Mouse (Mus musculus) macrophage (primary cell): ENCODE results near the gene Irx4. TPM values are rescaled to one million over a fixed set of nuclear protein-coding genes. Genes with fewer than 3 reads are reported as not detected.

Experiments
- H3K27ac ChIP-seq: fragments of 350-480 bp; formaldehyde crosslinking; 2 replicates; pipeline ENCODE4 v1.9.0; 2021
- H3K36me3 ChIP-seq: fragments of 350-480 bp; formaldehyde crosslinking; 2 replicates; pipeline ENCODE4 v1.9.0; 2021; ENCODE audit errors: inconsistent target
- H3K4me3 ChIP-seq: fragments of 350-480 bp; formaldehyde crosslinking; 2 replicates; pipeline ENCODE4 v1.9.0; 2021; ENCODE audit errors: inconsistent target
- H3K79me2 ChIP-seq: fragments of 350-480 bp; formaldehyde crosslinking; 2 replicates; pipeline ENCODE4 v1.9.0; 2021; ENCODE audit errors: inconsistent target
- WGBS: methylation state at CpG from one replicate; pipeline ENCODE4 v1.1.7; 2026; ENCODE audit warnings: inconsistent platforms; ENCODE audit not compliant: missing documents; 5-methylcytosine and 5-hydroxymethylcytosine counted together
- polyA plus RNA-seq: library from polyadenylated mRNA; stranded (reverse); fragments of 250-400 nt; gene quantifications from 3 replicates; pipeline ENCODE4 v1.2.4, GENCODE M21; 2018; ENCODE audit warnings: inconsistent platforms
- total RNA-seq, 78 experiments: library from RNA; depleted of rRNA; stranded (reverse); fragments of 250-400 nt; gene quantifications; 1 replicate in 9 of 78; 2 replicates in 24 of 78; 3 replicates in 43 of 78; 4 replicates in 2 of 78; pipeline ENCODE4 v1.2.4; 2018; ENCODE audit warnings: inconsistent platforms in 56 of 78

Irx4 gene
- total RNA-seq (2018; cell fraction: chromatin; rRNA removed), result not detected
- not detected for total RNA-seq (2018; cell fraction: cytosol; rRNA removed)
- total RNA-seq (2018; cell fraction: nucleus; rRNA removed), result not detected
- polyA plus RNA-seq, result not detected in 3 replicates

DNA sequence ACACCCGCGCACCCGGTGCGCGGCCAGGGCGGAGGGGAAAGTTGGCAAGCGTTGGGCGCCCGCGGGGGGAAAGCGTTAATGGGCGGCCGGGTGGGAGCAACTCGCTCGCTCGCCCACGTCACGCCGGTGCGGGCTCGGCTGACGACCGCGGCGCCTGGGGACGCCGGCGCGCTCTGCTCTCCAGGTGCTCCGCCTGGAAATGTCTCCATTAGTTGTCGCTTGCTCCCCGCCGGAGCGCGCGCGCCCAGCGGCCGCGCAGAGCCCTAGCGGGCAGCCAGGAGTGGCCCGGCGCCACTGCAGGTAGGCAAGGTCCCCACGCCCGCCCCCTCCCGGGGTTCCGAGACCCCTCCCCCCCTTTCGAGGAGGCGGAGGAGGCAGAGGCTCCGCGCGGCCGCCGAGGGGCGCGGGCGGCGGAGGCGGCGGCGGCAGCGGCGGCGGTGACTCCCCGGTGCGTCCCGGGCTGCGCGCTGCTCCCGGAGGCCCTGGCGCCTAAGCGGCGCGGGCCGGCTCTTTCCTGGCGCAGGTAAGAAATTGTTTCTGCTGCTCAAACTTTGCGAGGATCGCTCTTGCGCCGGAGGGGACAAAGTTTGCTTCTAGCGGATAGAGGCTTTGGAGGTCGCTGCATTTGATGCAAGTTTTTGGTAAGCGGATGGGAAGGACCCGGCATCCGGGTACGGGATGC is at the start of gene Irx4:
Gene Irx4, plus strand, starts transcription at position 126 of the 682 bp plus-strand sequence.
- H3K79me2 ChIP-seq, result no peaks in the 10 kb centered on the region
- H3K27ac ChIP-seq, result no peak within 1 kb of the TSS
- no peaks in the 10 kb centered on the region for H3K36me3 ChIP-seq
- 4% methylated on average over 51 of the region's 86 CpGs for WGBS
- H3K4me3 ChIP-seq, result no peak within 1 kb of the TSS

DNA sequence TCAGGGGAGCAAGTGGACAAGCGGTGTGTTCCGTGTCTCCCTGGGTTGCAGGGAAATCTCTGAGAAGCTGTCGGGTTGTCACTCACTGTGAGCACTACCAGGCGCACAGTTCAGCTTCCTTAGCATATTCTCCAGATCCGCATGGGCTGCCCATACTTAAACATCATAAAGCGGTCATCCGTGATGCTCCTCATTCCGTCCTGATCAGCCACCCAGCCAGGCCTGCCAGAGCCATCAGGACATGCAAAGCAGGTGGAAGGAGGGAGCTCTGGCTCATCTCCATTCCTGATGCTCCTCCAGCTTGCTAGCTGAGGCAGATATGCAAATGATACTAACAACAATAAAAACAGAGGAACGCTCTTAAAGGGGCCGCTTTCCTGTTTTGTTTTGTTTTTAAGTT is 46.0 kb upstream of the Irx4 start:
- 75% methylated on average over 10 of the region's 10 CpGs for WGBS
- Histone ChIP-seq H3K27ac (no peak overlapping the region), H3K4me3 (no peak overlapping the region), H3K79me2 (no peaks in the 10 kb centered on the region), H3K36me3 (no peaks in the 10 kb centered on the region)

DNA sequence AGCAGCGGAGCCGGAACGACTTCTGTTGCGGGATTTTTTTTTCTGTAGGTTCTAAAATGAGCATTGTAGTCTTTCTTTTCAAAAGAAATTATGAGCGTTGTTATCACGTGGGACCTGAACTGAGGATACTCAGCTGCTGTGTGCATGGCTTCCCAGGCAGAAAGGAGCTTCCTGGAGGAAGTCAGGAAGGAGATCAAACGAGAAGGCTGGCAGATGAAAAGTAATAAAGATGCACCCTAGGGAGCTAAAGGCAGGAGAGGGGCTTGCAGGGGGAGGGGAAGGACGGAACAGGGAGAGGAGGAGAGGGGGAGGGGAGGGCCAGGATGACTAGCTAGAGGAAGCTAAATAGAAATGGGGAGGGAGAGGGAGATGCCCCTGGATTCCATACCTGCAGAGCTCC is 23.8 kb upstream of the Irx4 start:
- Histone ChIP-seq H3K27ac (no peak overlapping the region), H3K36me3 (no peaks in the 10 kb centered on the region), H3K4me3 (no peak overlapping the region), H3K79me2 (no peaks in the 10 kb centered on the region)
- 65% methylated on average over 7 of the region's 8 CpGs for WGBS

DNA sequence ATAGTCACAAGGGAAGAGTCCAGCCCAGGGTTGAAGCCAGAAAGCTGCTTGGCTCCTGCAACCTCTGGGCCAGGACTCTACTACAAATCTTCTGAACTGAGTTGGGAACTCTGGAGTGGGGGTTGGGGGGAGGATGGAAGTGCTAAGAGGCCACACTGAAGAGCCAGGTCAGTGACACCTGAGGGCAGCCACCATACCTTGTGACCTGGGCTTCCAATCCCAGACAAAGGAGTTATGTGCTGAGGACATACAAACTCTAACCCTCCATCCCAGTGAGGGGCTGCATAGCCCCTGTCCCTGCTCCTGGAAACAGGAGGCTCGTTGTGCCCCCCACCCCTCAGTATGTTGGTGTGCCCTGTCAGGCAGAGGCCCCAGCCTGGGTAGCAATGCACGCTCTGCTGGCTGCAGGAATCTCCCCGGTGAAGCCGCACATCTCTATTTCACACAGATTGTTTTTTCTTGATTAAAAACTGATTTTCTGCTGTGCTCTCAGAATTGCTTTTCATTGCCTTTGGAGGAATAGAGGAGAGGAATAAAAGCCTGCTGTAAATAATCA is 21.0 kb upstream of the Irx4 start:
- Histone ChIP-seq H3K79me2 (no peaks in the 10 kb centered on the region), H3K27ac (no peak overlapping the region), H3K4me3 (no peak overlapping the region), H3K36me3 (no peaks in the 10 kb centered on the region)
- 93% methylated on average over 3 of the region's 4 CpGs for WGBS

DNA sequence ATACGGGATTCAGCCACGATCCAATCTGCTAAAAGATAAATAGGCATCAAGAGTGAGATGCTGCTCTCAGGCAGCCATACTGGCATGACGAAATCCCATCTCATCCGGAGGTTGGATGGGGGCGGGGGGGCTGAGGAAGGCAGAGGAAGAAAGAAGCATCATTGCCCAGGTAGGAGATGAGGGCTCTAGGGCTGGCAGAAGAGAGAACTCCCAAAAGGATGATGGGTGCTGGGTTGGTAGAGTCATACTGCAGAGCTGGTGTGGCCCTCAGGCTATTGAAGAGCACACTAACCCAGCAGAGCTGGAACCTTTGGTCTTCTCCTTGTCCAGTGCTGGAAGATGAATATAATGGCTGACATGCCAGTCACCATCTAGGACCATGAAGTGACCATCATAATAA is 17.7 kb upstream of the Irx4 start:
- Histone ChIP-seq H3K27ac (no peak overlapping the region), H3K36me3 (no peaks in the 10 kb centered on the region), H3K79me2 (no peaks in the 10 kb centered on the region), H3K4me3 (no peak overlapping the region)
- 84% methylated on average over 5 of the region's 5 CpGs for WGBS

DNA sequence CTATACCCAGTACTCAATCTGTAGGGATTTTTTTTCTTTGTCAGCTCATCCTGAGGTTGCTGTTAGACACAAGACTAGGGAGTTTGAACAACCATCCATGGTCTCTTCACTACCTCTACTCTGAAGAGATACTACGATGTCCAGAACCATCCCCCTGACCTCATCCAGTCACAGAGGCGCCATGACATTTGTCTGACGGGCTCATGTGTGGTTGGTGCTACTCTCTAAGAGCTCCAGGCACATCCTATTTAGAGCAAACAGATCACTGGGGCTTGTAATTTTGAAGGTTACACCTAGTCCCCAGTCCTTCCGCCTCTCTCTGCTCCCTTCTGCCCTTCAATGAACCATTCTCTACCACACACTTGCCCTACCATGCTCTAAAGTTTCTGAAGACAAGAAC is 13.3 kb upstream of the Irx4 start:
- Histone ChIP-seq H3K36me3 (no peaks in the 10 kb centered on the region), H3K4me3 (no peak overlapping the region), H3K79me2 (no peaks in the 10 kb centered on the region), H3K27ac (no peak overlapping the region)
- 94% methylated on average over 4 of the region's 4 CpGs for WGBS

DNA sequence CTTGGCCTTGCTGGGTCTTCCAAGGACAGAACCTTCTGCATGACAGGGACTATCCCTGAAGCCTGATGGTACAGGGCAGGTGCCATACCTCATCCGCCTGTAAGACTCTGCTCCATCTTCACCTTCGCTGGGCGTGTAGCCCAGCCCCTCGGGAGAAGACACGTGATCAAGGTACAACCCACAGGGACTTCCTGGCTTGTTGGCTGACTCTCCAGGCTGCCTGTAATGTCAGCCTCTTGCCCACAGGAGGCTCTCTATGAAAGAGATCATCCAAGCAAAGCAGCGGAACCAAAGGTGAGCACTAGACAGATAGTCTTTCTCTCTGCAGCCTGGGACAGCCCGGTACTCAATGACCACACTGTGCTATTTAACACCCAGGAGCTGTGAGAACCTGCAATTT is 9.1 kb upstream of the Irx4 start:
- H3K79me2 ChIP-seq, result no peaks in the 10 kb centered on the region
- no peaks in the 10 kb centered on the region for H3K36me3 ChIP-seq
- no peak overlapping the region for H3K4me3 ChIP-seq
- 30% methylated on average over 7 of the region's 7 CpGs for WGBS
- H3K27ac ChIP-seq, result no peak overlapping the region

DNA sequence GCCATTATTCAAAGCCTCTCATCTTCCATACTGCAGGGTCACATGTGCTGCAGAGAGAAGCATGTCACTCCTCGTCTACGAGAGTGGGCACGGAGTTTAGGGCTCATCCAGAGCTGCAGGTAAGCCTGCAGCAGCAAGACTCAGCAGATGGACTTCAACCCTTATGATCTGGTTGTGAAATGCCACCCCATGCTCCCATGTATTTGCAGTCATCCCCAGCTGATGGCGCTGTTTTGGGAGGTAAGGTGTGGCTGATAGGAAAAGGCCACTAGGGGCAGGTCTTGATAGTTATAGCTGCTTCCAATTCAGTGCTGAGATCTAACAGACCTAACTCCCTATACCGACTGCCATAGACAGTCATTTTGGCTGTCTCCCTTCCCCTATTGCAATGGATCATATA is 8.3 kb upstream of the Irx4 start:
- Histone ChIP-seq H3K36me3 (no peaks in the 10 kb centered on the region), H3K4me3 (no peak overlapping the region), H3K79me2 (no peaks in the 10 kb centered on the region), H3K27ac (no peak overlapping the region)
- WGBS, result 67% methylated on average over 5 of the region's 5 CpGs

DNA sequence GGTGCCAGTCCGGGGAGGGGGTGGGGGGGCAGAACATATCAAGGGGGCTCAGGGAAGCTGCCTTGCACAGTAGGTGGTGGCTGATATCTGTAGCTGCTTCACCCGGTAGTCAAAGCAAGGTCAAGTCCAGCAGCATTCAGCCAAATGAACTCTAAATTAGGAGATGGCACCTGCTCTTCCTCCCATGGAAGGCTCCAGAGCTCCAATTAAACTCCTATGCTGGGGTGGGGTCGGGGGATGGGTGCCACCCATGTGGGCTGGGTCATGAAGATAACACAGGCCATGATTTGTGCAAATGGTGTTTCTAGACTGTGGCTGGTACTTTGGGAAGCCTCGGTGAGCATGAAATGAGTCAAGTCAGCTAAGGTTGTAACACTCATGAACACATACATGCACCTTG is 1.9 kb upstream of the Irx4 start:
- Histone ChIP-seq H3K4me3 (no peak overlapping the region), H3K27ac (no peak overlapping the region), H3K36me3 (no peaks in the 10 kb centered on the region), H3K79me2 (no peaks in the 10 kb centered on the region)
- 57% methylated on average over 4 of the region's 4 CpGs for WGBS

DNA sequence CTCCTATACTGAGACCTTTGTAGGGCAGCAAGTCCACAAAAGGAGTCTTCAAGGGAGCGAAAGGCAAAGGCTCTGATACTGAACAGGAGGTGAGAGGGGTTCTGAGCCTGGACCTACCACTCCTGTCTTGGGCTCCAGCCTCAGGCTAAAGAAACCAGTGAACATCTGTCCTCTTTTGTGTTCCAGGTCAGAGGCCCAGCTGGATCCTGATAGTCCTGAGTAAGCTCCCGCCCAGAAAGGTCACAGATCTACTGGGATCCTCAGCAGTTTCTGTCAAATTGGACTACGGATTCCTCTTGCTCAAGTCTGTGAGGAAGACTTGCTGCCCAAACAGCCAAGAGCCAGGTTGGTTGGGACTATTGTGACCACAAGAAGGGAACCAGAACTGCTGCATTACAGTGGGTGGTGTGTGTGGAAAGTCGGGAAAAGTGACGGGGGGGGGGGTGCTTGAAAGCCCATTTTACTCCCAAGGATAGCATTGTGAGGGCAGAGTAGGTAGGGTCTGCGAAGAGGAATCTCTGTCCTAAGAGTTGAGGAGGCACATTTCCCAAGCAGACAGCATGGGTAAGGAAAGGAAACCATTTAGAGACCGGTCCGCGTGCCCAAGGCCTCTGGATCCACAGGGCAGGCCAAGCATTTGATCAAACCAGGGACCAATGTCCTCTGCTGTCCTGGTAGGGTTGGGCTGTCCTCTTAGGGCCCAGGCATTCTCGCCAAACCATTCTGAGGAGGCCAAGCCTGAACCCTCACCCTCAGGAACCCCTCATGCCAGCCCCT is 514 bp upstream of the Irx4 start:
- Histone ChIP-seq H3K36me3 (no peaks in the 10 kb centered on the region), H3K27ac (no peak overlapping the region), H3K4me3 (no peak overlapping the region), H3K79me2 (no peaks in the 10 kb centered on the region)
- 16% methylated on average over 10 of the region's 10 CpGs for WGBS

DNA sequence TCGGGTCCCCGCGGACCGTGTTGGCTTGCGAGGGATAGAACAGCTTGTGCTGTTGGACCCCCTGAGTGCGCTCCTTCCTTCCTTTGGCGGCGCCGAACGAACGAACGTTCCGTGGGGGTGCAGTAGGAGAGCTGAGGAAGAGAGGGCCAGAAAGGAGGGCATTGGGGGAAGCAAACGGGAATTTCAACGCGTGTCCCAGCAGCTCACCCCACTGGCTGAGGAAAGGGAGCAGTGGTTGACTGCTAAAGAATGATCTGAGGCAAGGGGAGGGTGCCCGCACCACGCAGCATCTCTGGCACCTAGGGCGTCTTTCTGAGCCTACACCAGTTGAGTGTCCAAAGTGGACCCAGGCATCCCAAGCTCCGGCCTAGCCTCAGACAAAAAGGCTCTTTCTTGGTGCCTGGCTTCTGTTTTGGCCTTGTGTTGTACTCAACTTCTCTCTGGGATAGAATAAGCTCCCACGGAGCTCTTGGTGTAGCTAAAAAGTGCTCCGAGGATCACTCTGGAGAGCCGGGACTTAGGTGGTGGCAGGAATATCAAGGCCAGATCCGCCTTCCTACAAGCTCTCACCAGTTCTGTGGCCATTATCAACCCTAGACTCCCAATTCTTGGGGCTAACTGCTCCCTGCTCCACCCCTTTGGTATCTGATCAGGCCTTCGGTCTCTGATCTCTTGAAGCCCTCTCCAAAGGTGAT is 904 bp downstream of the Irx4 start:
- H3K79me2 ChIP-seq, result no peaks in the 10 kb centered on the region
- H3K36me3 ChIP-seq, result no peaks in the 10 kb centered on the region
- H3K4me3 ChIP-seq, result no peak overlapping the region
- H3K27ac ChIP-seq, result no peak overlapping the region
- WGBS, result 9% methylated on average over 25 of the region's 25 CpGs

DNA sequence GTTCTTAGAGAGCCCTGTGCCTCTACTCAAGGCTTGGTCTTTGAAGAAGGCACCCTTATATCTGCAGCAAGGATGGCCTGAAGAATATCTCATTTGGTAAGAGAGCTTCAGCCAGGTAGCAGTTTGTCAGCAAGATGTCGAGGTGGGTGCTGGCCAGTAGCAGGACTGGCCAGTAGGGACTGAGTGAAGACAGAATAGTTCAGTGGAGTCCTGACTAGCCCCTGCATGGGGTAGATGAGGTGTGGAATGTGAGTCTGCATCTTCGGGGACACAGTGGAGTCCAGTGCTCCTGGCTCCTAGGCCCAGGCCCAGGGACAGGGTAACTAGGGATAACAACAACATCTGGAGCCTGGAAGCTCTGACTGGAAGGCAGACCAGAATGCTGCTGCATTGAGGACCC is 1.6 kb downstream of the Irx4 start:
- Histone ChIP-seq H3K4me3 (no peak overlapping the region), H3K27ac (no peak overlapping the region), H3K79me2 (no peaks in the 10 kb centered on the region), H3K36me3 (no peaks in the 10 kb centered on the region)
- 22% methylated on average over 2 of the region's 2 CpGs for WGBS

DNA sequence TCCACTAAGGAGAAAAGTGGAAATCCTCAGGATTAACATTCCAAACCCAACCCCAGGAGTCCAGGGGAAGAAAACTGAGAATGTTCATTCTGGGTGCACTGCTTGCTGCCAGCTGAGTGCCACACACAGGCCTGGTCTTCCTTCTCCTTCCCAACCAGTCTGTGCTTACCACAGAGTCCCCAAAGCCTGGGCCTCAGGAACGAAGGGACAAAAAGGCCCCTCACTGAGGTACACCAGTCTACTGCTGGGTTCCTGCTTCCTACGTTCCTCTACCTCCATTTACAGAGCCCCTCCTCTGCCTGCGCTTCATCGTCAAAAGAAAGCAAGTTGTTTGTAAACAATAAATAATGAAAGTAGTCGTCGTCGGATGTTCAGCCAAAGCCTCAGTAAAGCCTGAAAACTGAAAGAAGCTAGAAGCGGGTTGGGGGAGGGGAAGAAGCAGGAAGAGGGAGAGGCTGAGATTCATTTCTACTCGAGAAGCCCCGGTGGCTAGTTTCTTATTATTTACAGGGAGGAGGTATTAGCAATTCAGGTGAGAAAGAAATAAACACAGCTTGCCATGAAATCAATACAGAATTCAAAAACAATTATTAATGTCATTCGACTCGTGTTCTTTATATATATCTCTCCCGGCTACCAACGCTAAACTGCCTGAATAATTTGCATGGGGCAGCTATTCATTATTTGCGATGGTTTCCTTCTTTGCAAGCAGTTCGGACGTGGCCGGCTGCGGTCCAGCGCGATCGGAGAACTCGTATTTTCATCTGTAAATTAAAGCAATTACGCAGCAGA is 2.3 kb downstream of the Irx4 start:
- WGBS, result 4% methylated on average over 24 of the region's 24 CpGs

More for the DNA sequence above, 2.3 kb downstream of the Irx4 start:
- no peak overlapping the region for H3K27ac ChIP-seq
- H3K36me3 ChIP-seq, result no peaks in the 10 kb centered on the region
- H3K4me3 ChIP-seq, result no peak overlapping the region
- no peaks in the 10 kb centered on the region for H3K79me2 ChIP-seq
